23 mouse cellular contexts compared by ENCODE assay signal in the genomic region with DNA sequence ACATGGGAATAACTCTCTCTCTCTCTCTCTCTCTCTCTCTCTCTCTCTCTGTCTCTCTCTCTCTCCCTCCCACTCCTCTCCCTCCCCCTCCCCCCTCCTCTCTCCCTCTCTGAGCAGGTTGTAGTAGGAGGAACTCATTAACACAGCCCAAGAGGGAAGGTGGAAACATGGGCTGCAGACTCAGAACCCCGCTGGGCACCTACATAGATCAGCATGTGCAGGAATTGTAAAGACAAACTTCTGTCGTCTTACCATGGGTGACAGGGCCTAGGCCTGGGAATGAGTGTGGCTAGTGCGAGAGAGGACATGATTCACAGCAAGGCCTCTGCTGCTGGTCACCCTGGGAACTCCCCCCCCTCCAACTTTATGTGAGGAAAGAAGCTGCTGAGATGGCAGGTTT. TPM values are rescaled to one million over a fixed set of nuclear protein-coding genes. Genes with fewer than 3 reads are reported as not detected.
DNase-seq lines count a peak whose midpoint lies in the region; ATAC-seq and TF ChIP-seq lines count a peak whose summit lies in the region.
"Had no signal": no experiment of that assay in that cellular context is flagged by ENCODE, and none has a peak within 500 bp of the region (broad histone marks: within the 10 kb centered on the region; RNA-seq: fewer than 3 reads in every experiment).

No protein-coding gene starts in this region.

- no peak for TF ChIP-seq EP300 in liver, postnatal 0 days (IDR thresholded peaks at IDR 0.05; ENCODE audit: low read depth)

- no peak overlapping the region for H3K4me3 ChIP-seq in liver, postnatal 0 days (ENCODE audit: low read depth, low read length)
- no peak overlapping the region for H3K4me3 ChIP-seq in liver, embryonic 12.5 days
- H3K4me3 ChIP-seq in embryonic facial prominence, embryonic 10.5 days, result no peak overlapping the region
- H3K4me3 ChIP-seq: embryonic facial prominence, embryonic 12.5 days; embryonic facial prominence, embryonic 15.5 days; gastrocnemius, adult 2 months; heart, embryonic 13.5 days; hindbrain, embryonic 10.5 days; hindbrain, embryonic 13.5 days had no signal

- no peaks in the 10 kb centered on the region for H3K36me3 ChIP-seq in liver, postnatal 0 days (replicated peaks; ENCODE audit: insufficient read depth, low read length)
- no peaks in the 10 kb centered on the region for H3K36me3 ChIP-seq in liver, embryonic 12.5 days
- no peaks in the 10 kb centered on the region for H3K36me3 ChIP-seq in embryonic facial prominence, embryonic 10.5 days (replicated peaks)
- H3K36me3 ChIP-seq: embryonic facial prominence, embryonic 12.5 days; embryonic facial prominence, embryonic 15.5 days; heart, embryonic 13.5 days; hindbrain, embryonic 10.5 days; hindbrain, embryonic 13.5 days had no signal

- TF ChIP-seq CTCF in liver, postnatal 0 days (IDR thresholded peaks at IDR 0.05; ENCODE audit: low read depth), result no peak

- no peak for ATAC-seq in liver, postnatal 0 days
- no peak for ATAC-seq in liver, embryonic 12.5 days
- ATAC-seq: activated CD4-positive, CD25-positive, alpha-beta regulatory T cell, adult 4 months; forebrain, embryonic 14.5 days; forebrain, postnatal 0 days; hindbrain, embryonic 16.5 days had no signal

- DNase-seq in heart, adult 11 months, result peak; percentile 72
- DNase-seq in heart, postnatal 4 days, result no peak
- peak; percentile 6 for DNase-seq in liver, postnatal 0 days
- DNase-seq in embryonic facial prominence, embryonic 10.5 days (ENCODE audit: low spot score), result peak; percentile 6
- no peak for DNase-seq in neural tube, embryonic 10.5 days (ENCODE audit: extremely low spot score, low spot score)
- DNase-seq: adrenal gland, adult 8-10 months; adrenal gland, postnatal 25 days; cerebellum, adult 18-20 months; cerebellum, adult 9-10 months; cerebellum, postnatal 14 days; forebrain, postnatal 0 days; gastrocnemius, adult 2 months; gastrocnemius, postnatal 14 days; heart, adult 18-20 months had no signal

- H3K4me2 ChIP-seq in liver, postnatal 0 days (ENCODE audit: low read depth, low read length), result no peak overlapping the region
- no peak overlapping the region for H3K4me2 ChIP-seq in liver, embryonic 12.5 days
- H3K4me2 ChIP-seq: embryonic facial prominence, embryonic 12.5 days; embryonic facial prominence, embryonic 15.5 days; heart, embryonic 13.5 days; hindbrain, embryonic 13.5 days had no signal

- peaks cover 11% of the 10 kb centered on the region for H3K4me1 ChIP-seq in liver, postnatal 0 days (ENCODE audit: insufficient read depth)
- peaks cover 38% of the 10 kb centered on the region for H3K4me1 ChIP-seq in liver, embryonic 12.5 days
- peaks cover 12% of the 10 kb centered on the region for H3K4me1 ChIP-seq in embryonic facial prominence, embryonic 10.5 days
- H3K4me1 ChIP-seq: embryonic facial prominence, embryonic 12.5 days had no signal

- no peak overlapping the region for H3K9ac ChIP-seq in liver, postnatal 0 days (replicated peaks)
- no peak overlapping the region for H3K9ac ChIP-seq in liver, embryonic 12.5 days
- H3K9ac ChIP-seq: embryonic facial prominence, embryonic 12.5 days; embryonic facial prominence, embryonic 15.5 days; forebrain, postnatal 0 days; heart, embryonic 13.5 days; hindbrain, embryonic 13.5 days had no signal

- H3K27me3 ChIP-seq in liver, postnatal 0 days (ENCODE audit: insufficient read depth, low read length), result no peaks in the 10 kb centered on the region
- H3K27me3 ChIP-seq in liver, embryonic 12.5 days (replicated peaks), result no peaks in the 10 kb centered on the region
- peaks cover 15% of the 10 kb centered on the region for H3K27me3 ChIP-seq in embryonic facial prominence, embryonic 10.5 days (replicated peaks; ENCODE audit: low read depth, poor library complexity, severe bottlenecking)
- H3K27me3 ChIP-seq: embryonic facial prominence, embryonic 12.5 days; embryonic facial prominence, embryonic 15.5 days had no signal

- 86% methylated on average over 3 of the region's 3 CpGs for WGBS in liver, postnatal 0 days (ENCODE audit: insufficient replicate concordance)
- 66% methylated on average over 3 of the region's 3 CpGs for WGBS in liver, embryonic 12.5 days (ENCODE audit: insufficient replicate concordance)
- 80% methylated on average over 3 of the region's 3 CpGs for WGBS in embryonic facial prominence, embryonic 10.5 days

- H3K9me3 ChIP-seq in liver, postnatal 0 days (ENCODE audit: low read length), result no peaks in the 10 kb centered on the region
- H3K9me3 ChIP-seq in liver, embryonic 12.5 days (replicated peaks), result no peaks in the 10 kb centered on the region
- no peaks in the 10 kb centered on the region for H3K9me3 ChIP-seq in embryonic facial prominence, embryonic 10.5 days
- H3K9me3 ChIP-seq: embryonic facial prominence, embryonic 12.5 days; embryonic facial prominence, embryonic 15.5 days; heart, embryonic 13.5 days; hindbrain, embryonic 10.5 days; hindbrain, embryonic 13.5 days had no signal

- no peak overlapping the region for H3K27ac ChIP-seq in liver, postnatal 0 days (ENCODE audit: low read depth)
- H3K27ac ChIP-seq in liver, embryonic 12.5 days, result no peak overlapping the region
- no peak overlapping the region for H3K27ac ChIP-seq in embryonic facial prominence, embryonic 10.5 days (replicated peaks)
- H3K27ac ChIP-seq: embryonic facial prominence, embryonic 12.5 days; embryonic facial prominence, embryonic 15.5 days; gastrocnemius, adult 2 months; heart, embryonic 13.5 days; hindbrain, embryonic 10.5 days; hindbrain, embryonic 13.5 days had no signal

RNA-seq across cellular contexts. Expression of gene Dnah1, which starts 1.5 kb away (rescaled TPM):
- total RNA-seq in heart, postnatal 4 days (2021), result under 1 TPM; 0.21 to 0.29 TPM
- polyA plus RNA-seq in liver, postnatal 0 days (2015; fragmentation: Nextera tagmentation; extraction: Ambion mirVana), result 0.05 and 0.06 TPM in 2 replicates
- polyA plus RNA-seq in liver, embryonic 12.5 days (2016; fragmentation: Nextera tagmentation; extraction: Ambion mirVana), result 0.48 and 0.57 TPM in 2 replicates
- 4.7 and 5.0 TPM in 2 replicates for polyA plus RNA-seq in embryonic facial prominence, embryonic 10.5 days (2016; fragmentation: Nextera tagmentation; extraction: Ambion mirVana)

RNA-seq across cellular contexts. Expression of gene Capn7, which starts 14.2 kb away (rescaled TPM):
- 10 to 100 TPM; 36.1 to 36.7 TPM for total RNA-seq in heart, postnatal 4 days (2021)
- 10.3 and 12.4 TPM in 2 replicates for polyA plus RNA-seq in liver, postnatal 0 days (2015; fragmentation: Nextera tagmentation; extraction: Ambion mirVana)
- polyA plus RNA-seq in liver, embryonic 12.5 days (2016; fragmentation: Nextera tagmentation; extraction: Ambion mirVana), result 24.1 and 24.5 TPM in 2 replicates
- polyA plus RNA-seq in embryonic facial prominence, embryonic 10.5 days (2016; fragmentation: Nextera tagmentation; extraction: Ambion mirVana), result 28.3 TPM in 2 replicates

Comparison
In these comparisons a context has a peak if more than half of its experiments do, and no peak if none do; other contexts are left out.
1. DNase-seq: peak in heart, adult 11 months (single experiment), liver, postnatal 0 days (single experiment) and embryonic facial prominence, embryonic 10.5 days (single experiment); none in heart, postnatal 4 days (single experiment) and neural tube, embryonic 10.5 days (single experiment).